Mouse (Mus musculus) midbrain, embryonic 11.5 days (tissue): ENCODE measurements around the gene Bsn. TPM values are rescaled to one million over a fixed set of nuclear protein-coding genes. Genes with fewer than 3 reads are reported as not detected.
A peak's percentile ranks its signal among the peaks of the same experiment; 100 is the strongest.
"Not testable (repeated sequence)": the region's sequence is repeated elsewhere in the genome, so short reads cannot be mapped to it uniquely, and the experiment has no call there.

ENCODE experiments used
- ATAC-seq: fragments of 200-750 bp; cut with Nextera tagmentation; 2 replicates; pipeline ENCODE4 v1.8.0; 2017; ENCODE audit warnings: moderate TSS enrichment, moderate library complexity; ENCODE audit not compliant: low FRiP score
- DNase-seq: peaks from one replicate; pipeline ENCODE4 v3.0.0; 2015; ENCODE audit warnings: low spot score; ENCODE audit errors: missing footprints
- H3K27ac ChIP-seq: fragments of 300-500 bp; sonication (generic); 2 replicates; pipeline ENCODE4 v1.5.1; 2014; ENCODE audit warnings: low read depth, low read length
- H3K27me3 ChIP-seq: fragments of 300-500 bp; sonication (generic); 2 replicates; pipeline ENCODE4 v1.6.1; 2014; ENCODE audit warnings: mild to moderate bottlenecking, low read length, moderate library complexity, mixed read lengths; ENCODE audit not compliant: control insufficient read depth, insufficient read depth
- H3K36me3 ChIP-seq: fragments of 300-500 bp; sonication (generic); 2 replicates; pipeline ENCODE4 v1.6.1; 2014; ENCODE audit warnings: mild to moderate bottlenecking, low read length, moderate library complexity, mixed read lengths; ENCODE audit not compliant: control insufficient read depth, insufficient read depth
- H3K4me1 ChIP-seq: fragments of 300-500 bp; sonication (generic); 2 replicates; pipeline ENCODE4 v1.6.1; 2014; ENCODE audit warnings: low read length; ENCODE audit not compliant: control insufficient read depth, insufficient read depth
- H3K4me2 ChIP-seq: fragments of 300-500 bp; sonication (generic); 2 replicates; pipeline ENCODE4 v1.6.1; 2014; ENCODE audit warnings: mild to moderate bottlenecking, moderate library complexity
- H3K4me3 ChIP-seq: fragments of 300-500 bp; sonication (generic); 2 replicates; pipeline ENCODE4 v1.5.1; 2014; ENCODE audit warnings: low read depth, low read length
- H3K9ac ChIP-seq: fragments of 300-500 bp; sonication (generic); 2 replicates; pipeline ENCODE4 v1.6.1; 2014; ENCODE audit warnings: low read length
- H3K9me3 ChIP-seq: fragments of 300-500 bp; sonication (generic); 2 replicates; pipeline ENCODE4 v1.6.1; 2016; ENCODE audit warnings: low read length; ENCODE audit not compliant: control insufficient read depth
- WGBS: fragments of 180-500 bp; shearing (Covaris S2); extraction: QIAGEN DNeasy Blood & Tissue Kit; methylation state at CpG from one replicate; pipeline ENCODE4 v1.1.7; 2014; 5-methylcytosine and 5-hydroxymethylcytosine counted together
- polyA plus RNA-seq: library from polyadenylated mRNA; unstranded; fragments of >200 nt; fragmentation: Nextera tagmentation; extraction: Ambion mirVana; gene quantifications from 2 replicates; pipeline ENCODE4 v1.2.1, GENCODE M21; 2014

The Bsn gene
- polyA plus RNA-seq, 1 experiment from 2014 or later = 2.4 TPM

- Histone ChIP-seq H3K36me3 (no peaks in the 10 kb centered on the region), H3K27me3 (no peaks in the 10 kb centered on the region), H3K4me2 (no peak overlapping the region), H3K4me1 (no peaks in the 10 kb centered on the region), H3K9ac (no peak overlapping the region), H3K27ac (no peak overlapping the region), H3K4me3 (no peak overlapping the region), H3K9me3 (no peaks in the 10 kb centered on the region)
- ATAC-seq (no peak), DNase-seq (no peak)
- WGBS = 77% methylated on average over 17 of the region's 17 CpGs
Observed at GRCm38 (mm10) chr9:108137523-108137922, 52.7 kb downstream of the Bsn start.

GRCm38 (mm10) chr9:108136930-108137462 is 53.2 kb downstream of the Bsn start:
- Histone ChIP-seq H3K9me3 (no peaks in the 10 kb centered on the region), H3K4me3 (no peak overlapping the region), H3K4me1 (no peaks in the 10 kb centered on the region), H3K9ac (no peak overlapping the region), H3K4me2 (no peak overlapping the region), H3K27me3 (no peaks in the 10 kb centered on the region), H3K36me3 (no peaks in the 10 kb centered on the region), H3K27ac (no peak overlapping the region)
- 89% methylated on average over 6 of the region's 6 CpGs for WGBS
- ATAC-seq (no peak), DNase-seq (no peak)

- 33% methylated on average over 1 of the region's 1 CpGs for WGBS
- H3K9ac ChIP-seq = no peak overlapping the region
- H3K4me1 ChIP-seq = no peaks in the 10 kb centered on the region
- no peak overlapping the region for H3K27ac ChIP-seq
- no peak overlapping the region for H3K4me3 ChIP-seq
- H3K9me3 ChIP-seq = no peaks in the 10 kb centered on the region
- H3K27me3 ChIP-seq = no peaks in the 10 kb centered on the region
- no peaks in the 10 kb centered on the region for H3K36me3 ChIP-seq
- no peak for ATAC-seq
- no peak overlapping the region for H3K4me2 ChIP-seq
- DNase-seq = peak; percentile 90
Observed at GRCm38 (mm10) chr9:108136225-108136624, 54.0 kb downstream of the Bsn start.

GRCm38 (mm10) chr9:108135679-108136078 is 54.5 kb downstream of the Bsn start:
- H3K27me3 ChIP-seq, H3K4me3 ChIP-seq, H3K36me3 ChIP-seq, H3K9me3 ChIP-seq, H3K27ac ChIP-seq, H3K9ac ChIP-seq, H3K4me2 ChIP-seq, H3K4me1 ChIP-seq, DNase-seq, ATAC-seq: not testable (repeated sequence)
- WGBS = 98% methylated on average over 3 of the region's 3 CpGs

GRCm38 (mm10) chr9:108133478-108133877 is 56.7 kb downstream of the Bsn start:
- Histone ChIP-seq H3K4me1 (no peaks in the 10 kb centered on the region), H3K27ac (no peak overlapping the region), H3K9me3 (no peaks in the 10 kb centered on the region), H3K4me3 (no peak overlapping the region), H3K9ac (no peak overlapping the region), H3K4me2 (no peak overlapping the region), H3K27me3 (no peaks in the 10 kb centered on the region), H3K36me3 (no peaks in the 10 kb centered on the region)
- WGBS = 82% methylated on average over 1 of the region's 1 CpGs
- DNase-seq = no peak
- ATAC-seq = no peak

- no peaks in the 10 kb centered on the region for H3K9me3 ChIP-seq
- no peak overlapping the region for H3K27ac ChIP-seq
- WGBS = 96% methylated on average over 3 of the region's 3 CpGs
- no peaks in the 10 kb centered on the region for H3K4me1 ChIP-seq
- ATAC-seq (no peak), DNase-seq (no peak)
- no peaks in the 10 kb centered on the region for H3K27me3 ChIP-seq
- no peak overlapping the region for H3K4me3 ChIP-seq
- H3K36me3 ChIP-seq = no peaks in the 10 kb centered on the region
- no peak overlapping the region for H3K9ac ChIP-seq
- H3K4me2 ChIP-seq = no peak overlapping the region
Observed at GRCm38 (mm10) chr9:108132373-108132772, 57.8 kb downstream of the Bsn start.

GRCm38 (mm10) chr9:108131502-108131901 is 58.7 kb downstream of the Bsn start:
- Histone ChIP-seq H3K9ac (no peak overlapping the region), H3K4me2 (no peak overlapping the region), H3K36me3 (no peaks in the 10 kb centered on the region), H3K9me3 (no peaks in the 10 kb centered on the region), H3K4me1 (no peaks in the 10 kb centered on the region), H3K27me3 (no peaks in the 10 kb centered on the region), H3K27ac (no peak overlapping the region), H3K4me3 (no peak overlapping the region)
- DNase-seq (no peak), ATAC-seq (no peak)
- WGBS = 89% methylated on average over 5 of the region's 5 CpGs

GRCm38 (mm10) chr9:108129042-108129948 is 60.9 kb downstream of the Bsn start:
- DNase-seq (no peak), ATAC-seq (no peak)
- Histone ChIP-seq H3K27ac (no peak overlapping the region), H3K36me3 (no peaks in the 10 kb centered on the region), H3K9ac (no peak overlapping the region), H3K4me3 (no peak overlapping the region), H3K4me1 (no peaks in the 10 kb centered on the region), H3K9me3 (no peaks in the 10 kb centered on the region), H3K27me3 (no peaks in the 10 kb centered on the region), H3K4me2 (no peak overlapping the region)
- 83% methylated on average over 13 of the region's 13 CpGs for WGBS

- H3K4me2 ChIP-seq = no peak overlapping the region
- H3K9me3 ChIP-seq = no peaks in the 10 kb centered on the region
- H3K4me1 ChIP-seq = no peaks in the 10 kb centered on the region
- H3K4me3 ChIP-seq = no peak overlapping the region
- H3K27ac ChIP-seq = no peak overlapping the region
- no peaks in the 10 kb centered on the region for H3K27me3 ChIP-seq
- ATAC-seq (no peak), DNase-seq (no peak)
- 82% methylated on average over 11 of the region's 11 CpGs for WGBS
- no peaks in the 10 kb centered on the region for H3K36me3 ChIP-seq
- no peak overlapping the region for H3K9ac ChIP-seq
Observed at GRCm38 (mm10) chr9:108128248-108128647, 61.9 kb downstream of the Bsn start.
